Mouse (Mus musculus): ENCODE measurements around the gene 9530068E07Rik. TPM values are rescaled to one million over a fixed set of nuclear protein-coding genes. Genes with fewer than 3 reads are reported as not detected.
A peak's percentile ranks its signal among the peaks of the same experiment; 100 is the strongest.

9530068E07Rik gene
- polyA plus RNA-seq, 1 experiment from 2014 or later = 122 TPM

DNA sequence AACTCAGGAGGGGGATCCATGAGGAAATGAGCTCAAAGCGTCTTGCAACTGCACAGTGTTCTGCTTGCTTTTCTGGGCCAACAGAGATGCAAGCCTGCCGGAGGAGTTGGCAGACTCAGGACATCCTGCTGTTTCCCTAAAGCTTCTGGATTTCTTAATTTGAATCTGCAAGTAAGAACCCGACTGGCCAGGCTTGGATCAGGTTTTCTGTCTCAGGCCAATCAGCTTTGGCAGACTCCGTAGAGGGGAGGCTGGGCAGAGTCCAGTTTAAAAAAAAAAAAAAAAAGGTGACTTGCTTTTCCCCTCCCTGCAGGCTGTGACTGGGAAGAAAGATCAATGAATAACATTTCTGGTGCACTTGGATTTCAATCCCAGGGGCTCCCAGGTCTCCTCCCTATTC lies 37.7 kb upstream of the 9530068E07Rik start:
- Histone ChIP-seq H3K9ac (replicated peaks; ENCODE audit: low read depth, low read length) (no peak overlapping the region), H3K4me2 (ENCODE audit: low read depth, low read length) (no peak overlapping the region), H3K27ac (ENCODE audit: low read depth, low read length) (no peak overlapping the region), H3K36me3 (ENCODE audit: control insufficient read depth, insufficient read depth, low read length) (no peaks in the 10 kb centered on the region), H3K4me1 (ENCODE audit: control insufficient read depth, insufficient read depth, low read length) (peaks cover 21% of the 10 kb centered on the region), H3K9me3 (ENCODE audit: control insufficient read depth, low read length) (no peaks in the 10 kb centered on the region), H3K4me3 (ENCODE audit: low read depth, low read length) (no peak overlapping the region), H3K27me3 (ENCODE audit: control insufficient read depth, insufficient read depth, low read length) (no peaks in the 10 kb centered on the region)
- WGBS = 53% methylated on average over 4 of the region's 4 CpGs
- no peak for ATAC-seq (ENCODE audit: low read depth)

- Histone ChIP-seq H3K9me3 (ENCODE audit: control insufficient read depth, low read length) (no peaks in the 10 kb centered on the region), H3K4me3 (ENCODE audit: low read depth, low read length) (peak overlapping the region; percentile 93), H3K4me1 (ENCODE audit: control insufficient read depth, insufficient read depth, low read length) (peaks cover 25% of the 10 kb centered on the region), H3K27ac (ENCODE audit: low read depth, low read length) (peak overlapping the region; percentile 86), H3K27me3 (ENCODE audit: control insufficient read depth, insufficient read depth, low read length) (no peaks in the 10 kb centered on the region), H3K4me2 (ENCODE audit: low read depth, low read length) (peak overlapping the region; percentile 97), H3K36me3 (ENCODE audit: control insufficient read depth, insufficient read depth, low read length) (no peaks in the 10 kb centered on the region), H3K9ac (replicated peaks; ENCODE audit: low read depth, low read length) (peak overlapping the region; percentile 86)
- peak; percentile 50 for ATAC-seq (ENCODE audit: low read depth)
- WGBS = 13% methylated on average over 22 of the region's 22 CpGs
These were observed 36.4 kb upstream of the 9530068E07Rik start for GRCm38 (mm10) chr11:52359686-52360470.

GRCm38 (mm10) chr11:52360471-52361277 lies 35.6 kb upstream of the 9530068E07Rik start, which contains the start of gene Vdac1:
TSS of gene Vdac1 (plus strand) at chr11:52360860.
- WGBS = under 1% methylated on average over 69 of the region's 84 CpGs
- ATAC-seq (ENCODE audit: low read depth) = peak; percentile 95
- H3K27me3 ChIP-seq (ENCODE audit: control insufficient read depth, insufficient read depth, low read length) = no peaks in the 10 kb centered on the region
- peaks cover 28% of the 10 kb centered on the region for H3K4me1 ChIP-seq (ENCODE audit: control insufficient read depth, insufficient read depth, low read length)
- peak within 1 kb of the TSS; percentile 86 for H3K9ac ChIP-seq (replicated peaks; ENCODE audit: low read depth, low read length)
- H3K4me3 ChIP-seq (ENCODE audit: low read depth, low read length) = peak within 1 kb of the TSS; percentile 93
- H3K9me3 ChIP-seq (ENCODE audit: control insufficient read depth, low read length) = no peaks in the 10 kb centered on the region
- H3K27ac ChIP-seq (ENCODE audit: low read depth, low read length) = peak within 1 kb of the TSS; percentile 86
- peak within 1 kb of the TSS; percentile 97 for H3K4me2 ChIP-seq (ENCODE audit: low read depth, low read length)
- no peaks in the 10 kb centered on the region for H3K36me3 ChIP-seq (ENCODE audit: control insufficient read depth, insufficient read depth, low read length)

DNA sequence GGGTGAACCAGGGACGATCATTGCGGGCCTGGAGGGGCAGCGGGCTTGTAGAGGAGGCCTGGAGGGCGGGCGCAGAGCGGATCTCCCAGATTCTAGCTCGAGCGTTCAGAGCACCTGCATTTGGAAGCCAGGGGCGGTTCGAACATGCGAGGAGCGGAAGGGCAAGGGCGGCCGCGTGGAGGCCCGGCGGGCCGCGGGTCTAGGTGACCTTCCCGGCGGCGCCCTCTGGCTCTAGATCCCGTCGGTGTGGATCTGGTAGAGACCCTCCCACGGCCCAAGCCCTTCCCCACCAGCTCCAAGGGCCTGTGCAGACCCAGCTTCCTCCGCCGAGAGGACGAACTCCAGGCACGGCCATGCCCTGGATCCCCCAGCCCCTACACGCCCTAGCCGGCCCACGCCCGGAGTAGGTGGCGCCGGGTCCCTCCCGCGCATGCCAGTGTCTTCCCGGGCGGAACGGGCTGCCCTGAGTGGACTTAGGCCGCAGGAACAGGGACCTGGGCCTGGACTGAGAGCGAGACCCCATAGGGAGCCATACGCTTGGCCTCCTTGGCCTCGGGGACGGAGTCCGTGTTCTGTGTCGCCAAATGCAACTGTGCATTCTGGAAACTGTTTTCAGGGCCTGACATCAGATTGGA lies 34.8 kb upstream of the 9530068E07Rik start:
- Histone ChIP-seq H3K4me1 (ENCODE audit: control insufficient read depth, insufficient read depth, low read length) (peaks cover 28% of the 10 kb centered on the region), H3K4me3 (ENCODE audit: low read depth, low read length) (peak overlapping the region; percentile 93), H3K27me3 (ENCODE audit: control insufficient read depth, insufficient read depth, low read length) (no peaks in the 10 kb centered on the region), H3K9me3 (ENCODE audit: control insufficient read depth, low read length) (no peaks in the 10 kb centered on the region), H3K4me2 (ENCODE audit: low read depth, low read length) (peak overlapping the region; percentile 97), H3K36me3 (ENCODE audit: control insufficient read depth, insufficient read depth, low read length) (no peaks in the 10 kb centered on the region), H3K9ac (replicated peaks; ENCODE audit: low read depth, low read length) (peak overlapping the region; percentile 86), H3K27ac (ENCODE audit: low read depth, low read length) (peak overlapping the region; percentile 86)
- WGBS = under 1% methylated on average over 44 of the region's 47 CpGs
- ATAC-seq (ENCODE audit: low read depth) = peak; percentile 45

- no peak overlapping the region for H3K9ac ChIP-seq (replicated peaks; ENCODE audit: low read depth, low read length)
- no peaks in the 10 kb centered on the region for H3K27me3 ChIP-seq (ENCODE audit: control insufficient read depth, insufficient read depth, low read length)
- no peak overlapping the region for H3K4me3 ChIP-seq (ENCODE audit: low read depth, low read length)
- no peak overlapping the region for H3K4me2 ChIP-seq (ENCODE audit: low read depth, low read length)
- WGBS = 94% methylated on average over 2 of the region's 2 CpGs
- ATAC-seq (ENCODE audit: low read depth) = no peak
- peaks cover 28% of the 10 kb centered on the region for H3K4me1 ChIP-seq (ENCODE audit: control insufficient read depth, insufficient read depth, low read length)
- H3K36me3 ChIP-seq (ENCODE audit: control insufficient read depth, insufficient read depth, low read length) = no peaks in the 10 kb centered on the region
- H3K27ac ChIP-seq (ENCODE audit: low read depth, low read length) = no peak overlapping the region
- no peaks in the 10 kb centered on the region for H3K9me3 ChIP-seq (ENCODE audit: control insufficient read depth, low read length)
These were observed 31.9 kb upstream of the 9530068E07Rik start for GRCm38 (mm10) chr11:52364376-52364775.

GRCm38 (mm10) chr11:52365143-52365542 lies 31.1 kb upstream of the 9530068E07Rik start:
- peaks cover 25% of the 10 kb centered on the region for H3K4me1 ChIP-seq (ENCODE audit: control insufficient read depth, insufficient read depth, low read length)

DNA sequence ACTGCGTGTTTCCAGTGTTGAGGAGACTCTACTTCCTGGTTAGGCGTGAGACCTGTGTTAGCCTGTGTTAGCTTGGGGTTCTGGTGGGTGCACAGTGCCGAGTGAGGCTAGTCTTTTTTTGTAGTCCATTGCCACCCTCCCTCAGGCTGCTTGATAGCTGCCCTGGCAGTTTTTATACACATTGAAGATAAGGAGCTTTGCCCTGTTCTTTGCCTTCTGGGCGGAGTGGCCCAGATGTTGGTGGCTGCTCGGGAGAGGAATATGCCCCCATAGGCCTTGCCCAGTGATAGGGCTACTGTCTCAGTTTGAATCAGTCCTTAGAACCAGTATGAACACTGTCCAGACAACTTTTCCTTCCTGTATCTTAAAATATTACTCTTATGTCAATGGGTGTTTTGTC lies 29.9 kb upstream of the 9530068E07Rik start:
- Histone ChIP-seq H3K9ac (replicated peaks; ENCODE audit: low read depth, low read length) (no peak overlapping the region), H3K9me3 (ENCODE audit: control insufficient read depth, low read length) (no peaks in the 10 kb centered on the region), H3K4me1 (ENCODE audit: control insufficient read depth, insufficient read depth, low read length) (peaks cover 30% of the 10 kb centered on the region), H3K27ac (ENCODE audit: low read depth, low read length) (no peak overlapping the region), H3K4me3 (ENCODE audit: low read depth, low read length) (no peak overlapping the region), H3K36me3 (ENCODE audit: control insufficient read depth, insufficient read depth, low read length) (no peaks in the 10 kb centered on the region), H3K4me2 (ENCODE audit: low read depth, low read length) (no peak overlapping the region), H3K27me3 (ENCODE audit: control insufficient read depth, insufficient read depth, low read length) (no peaks in the 10 kb centered on the region)
- WGBS = 93% methylated on average over 5 of the region's 5 CpGs
- no peak for ATAC-seq (ENCODE audit: low read depth)

More at GRCm38 (mm10) chr11:52365143-52365542, 31.1 kb upstream of the 9530068E07Rik start:
- H3K9me3 ChIP-seq (ENCODE audit: control insufficient read depth, low read length) = no peaks in the 10 kb centered on the region
- H3K4me2 ChIP-seq (ENCODE audit: low read depth, low read length) = no peak overlapping the region
- no peaks in the 10 kb centered on the region for H3K36me3 ChIP-seq (ENCODE audit: control insufficient read depth, insufficient read depth, low read length)
- H3K9ac ChIP-seq (replicated peaks; ENCODE audit: low read depth, low read length) = no peak overlapping the region
- no peak for ATAC-seq (ENCODE audit: low read depth)
- WGBS = 69% methylated on average over 1 of the region's 1 CpGs
- H3K27ac ChIP-seq (ENCODE audit: low read depth, low read length) = no peak overlapping the region
- no peaks in the 10 kb centered on the region for H3K27me3 ChIP-seq (ENCODE audit: control insufficient read depth, insufficient read depth, low read length)
- no peak overlapping the region for H3K4me3 ChIP-seq (ENCODE audit: low read depth, low read length)

- Histone ChIP-seq H3K27me3 (ENCODE audit: control insufficient read depth, insufficient read depth, low read length) (no peaks in the 10 kb centered on the region), H3K36me3 (ENCODE audit: control insufficient read depth, insufficient read depth, low read length) (no peaks in the 10 kb centered on the region), H3K4me3 (ENCODE audit: low read depth, low read length) (no peak overlapping the region), H3K27ac (ENCODE audit: low read depth, low read length) (no peak overlapping the region), H3K4me1 (ENCODE audit: control insufficient read depth, insufficient read depth, low read length) (peaks cover 15% of the 10 kb centered on the region), H3K9me3 (ENCODE audit: control insufficient read depth, low read length) (no peaks in the 10 kb centered on the region), H3K4me2 (ENCODE audit: low read depth, low read length) (no peak overlapping the region), H3K9ac (replicated peaks; ENCODE audit: low read depth, low read length) (no peak overlapping the region)
- 82% methylated on average over 10 of the region's 10 CpGs for WGBS
- ATAC-seq (ENCODE audit: low read depth) = no peak
These were observed 27.8 kb upstream of the 9530068E07Rik start for GRCm38 (mm10) chr11:52368176-52368985.

All from neural tube, embryonic 14.5 days (tissue).